Mouse (Mus musculus) embryonic fibroblast, embryonic 13.5 days (primary cell): Measurements from ENCODE around the gene A430033K04Rik. TPM values are rescaled to one million over a fixed set of nuclear protein-coding genes. Genes with fewer than 3 reads are reported as not detected.

ENCODE experiments used
- H3K27ac ChIP-seq: 2 replicates; pipeline ENCODE4 v1.5.1; 2012; ENCODE audit warnings: low read length, control low read depth, inconsistent platforms; ENCODE audit not compliant: insufficient read depth
- H3K4me1 ChIP-seq: 2 replicates; pipeline ENCODE4 v1.6.1; 2011; ENCODE audit warnings: low read length; ENCODE audit not compliant: control insufficient read depth, insufficient read depth
- H3K4me3 ChIP-seq: 2 replicates; pipeline ENCODE4 v1.5.1; 2011; ENCODE audit warnings: mild to moderate bottlenecking, control low read depth, low read length; ENCODE audit not compliant: insufficient read depth
- CTCF ChIP-seq: IDR thresholded peaks from 2 replicates; pipeline ENCODE4 v1.5.1; 2011; ENCODE audit warnings: mild to moderate bottlenecking, control low read depth, low read length, moderate library complexity, borderline replicate concordance; ENCODE audit not compliant: insufficient read depth
- POLR2A ChIP-seq: IDR thresholded peaks from 2 replicates; pipeline ENCODE4 v1.6.1; 2011; ENCODE audit warnings: low read depth, mild to moderate bottlenecking, control low read depth, low read length, moderate library complexity
- polyA plus RNA-seq: library from polyadenylated mRNA; stranded (reverse); fragments of >200 nt; gene quantifications from 2 replicates; pipeline ENCODE4 v1.2.4, GENCODE M21; 2011; ENCODE audit warnings: low read depth; ENCODE audit not compliant: missing spikeins, insufficient read length

A430033K04Rik gene
- 5.1 and 7.9 TPM in 2 replicates for polyA plus RNA-seq

GRCm38 (mm10) chr5:138622645-138623477 lies at the start of gene A430033K04Rik:
Gene A430033K04Rik (plus strand): TSS chr5:138622859.
- peak; percentile 88 for TF ChIP-seq POLR2A
- TF ChIP-seq CTCF = no peak
- Histone ChIP-seq H3K4me3 (peak within 1 kb of the TSS; percentile 86), H3K4me1 (no peaks in the 10 kb centered on the region), H3K27ac (no peak within 1 kb of the TSS)

GRCm38 (mm10) chr5:138587396-138587795 lies 35.3 kb upstream of the A430033K04Rik start:
- Histone ChIP-seq H3K4me1 (no peaks in the 10 kb centered on the region), H3K27ac (no peak overlapping the region), H3K4me3 (no peak overlapping the region)
- TF ChIP-seq CTCF (no peak), POLR2A (no peak)

- TF ChIP-seq CTCF (peak; percentile 12; the same call in 1 of the 2 replicates), POLR2A (no peak)
- no peaks in the 10 kb centered on the region; the same call in 1 of the 2 replicates for H3K4me1 ChIP-seq
- peak overlapping the region; percentile 13; the same call in 1 of the 2 replicates for H3K4me3 ChIP-seq
These were observed 4.3 kb upstream of the A430033K04Rik start for GRCm38 (mm10) chr5:138618353-138618752.

GRCm38 (mm10) chr5:138619211-138620128 lies 3.2 kb upstream of the A430033K04Rik start, which contains the start of gene Zfp68:
Gene Zfp68 (minus strand): TSS chr5:138619761.
- peak within 1 kb of the TSS; percentile 75 for H3K27ac ChIP-seq
- no peaks in the 10 kb centered on the region; the same call in 1 of the 2 replicates for H3K4me1 ChIP-seq
- TF ChIP-seq CTCF (no peak), POLR2A (peak; percentile 92)
- H3K4me3 ChIP-seq = peak within 1 kb of the TSS; percentile 83

More at GRCm38 (mm10) chr5:138618353-138618752, 4.3 kb upstream of the A430033K04Rik start:
- H3K27ac ChIP-seq = no peak overlapping the region

- no peak overlapping the region for H3K27ac ChIP-seq
- no peak overlapping the region for H3K4me3 ChIP-seq
- TF ChIP-seq POLR2A (no peak), CTCF (no peak)
- no peaks in the 10 kb centered on the region; the same call in 1 of the 2 replicates for H3K4me1 ChIP-seq
These were observed 1.8 kb upstream of the A430033K04Rik start for GRCm38 (mm10) chr5:138620836-138621235.

- no peak overlapping the region for H3K27ac ChIP-seq
- TF ChIP-seq POLR2A (no peak), CTCF (no peak)
- no peaks in the 10 kb centered on the region for H3K4me1 ChIP-seq
These were observed 818 bp downstream of the A430033K04Rik start for GRCm38 (mm10) chr5:138623478-138623875.

GRCm38 (mm10) chr5:138636486-138636885 lies 13.8 kb downstream of the A430033K04Rik start:
- no peaks in the 10 kb centered on the region for H3K4me1 ChIP-seq
- H3K27ac ChIP-seq = no peak overlapping the region
- no peak overlapping the region for H3K4me3 ChIP-seq
- TF ChIP-seq POLR2A = no peak

More at GRCm38 (mm10) chr5:138623478-138623875, 818 bp downstream of the A430033K04Rik start:
- H3K4me3 ChIP-seq = peak overlapping the region; percentile 86

- no peak overlapping the region for H3K27ac ChIP-seq
- TF ChIP-seq POLR2A (no peak), CTCF (no peak)
- H3K4me1 ChIP-seq = no peaks in the 10 kb centered on the region
- H3K4me3 ChIP-seq = no peak overlapping the region
These were observed 18.4 kb downstream of the A430033K04Rik start for GRCm38 (mm10) chr5:138641081-138641480.

GRCm38 (mm10) chr5:138641761-138642160 lies 19.1 kb downstream of the A430033K04Rik start:
- TF ChIP-seq CTCF = no peak
- no peak for TF ChIP-seq POLR2A
- no peak overlapping the region for H3K27ac ChIP-seq

GRCm38 (mm10) chr5:138652911-138653310 lies 30.3 kb downstream of the A430033K04Rik start:
- TF ChIP-seq POLR2A (no peak), CTCF (no peak)
- no peak overlapping the region for H3K4me3 ChIP-seq
- H3K4me1 ChIP-seq = no peaks in the 10 kb centered on the region
- no peak overlapping the region for H3K27ac ChIP-seq

More at GRCm38 (mm10) chr5:138641761-138642160, 19.1 kb downstream of the A430033K04Rik start:
- Histone ChIP-seq H3K4me3 (no peak overlapping the region), H3K4me1 (no peaks in the 10 kb centered on the region)
